Mouse (Mus musculus) embryonic fibroblast, embryonic 13.5 days (primary cell): Measurements from ENCODE around the gene Hoxa7. TPM values are rescaled to one million over a fixed set of nuclear protein-coding genes. Genes with fewer than 3 reads are reported as not detected.

ENCODE experiments used
- H3K27ac ChIP-seq: 2 replicates; pipeline ENCODE4 v1.5.1; 2012; ENCODE audit warnings: low read length, control low read depth, inconsistent platforms; ENCODE audit not compliant: insufficient read depth
- H3K4me1 ChIP-seq: 2 replicates; pipeline ENCODE4 v1.6.1; 2011; ENCODE audit warnings: low read length; ENCODE audit not compliant: control insufficient read depth, insufficient read depth
- H3K4me3 ChIP-seq: 2 replicates; pipeline ENCODE4 v1.5.1; 2011; ENCODE audit warnings: mild to moderate bottlenecking, control low read depth, low read length; ENCODE audit not compliant: insufficient read depth
- CTCF ChIP-seq: IDR thresholded peaks from 2 replicates; pipeline ENCODE4 v1.5.1; 2011; ENCODE audit warnings: mild to moderate bottlenecking, control low read depth, low read length, moderate library complexity, borderline replicate concordance; ENCODE audit not compliant: insufficient read depth
- POLR2A ChIP-seq: IDR thresholded peaks from 2 replicates; pipeline ENCODE4 v1.6.1; 2011; ENCODE audit warnings: low read depth, mild to moderate bottlenecking, control low read depth, low read length, moderate library complexity
- polyA plus RNA-seq: library from polyadenylated mRNA; stranded (reverse); fragments of >200 nt; gene quantifications from 2 replicates; pipeline ENCODE4 v1.2.4, GENCODE M21; 2011; ENCODE audit warnings: low read depth; ENCODE audit not compliant: missing spikeins, insufficient read length

The Hoxa7 gene
- polyA plus RNA-seq, 1 experiment, result 15.8 TPM

- Histone ChIP-seq H3K27ac (peak overlapping the region; percentile 66), H3K4me3 (peak overlapping the region; percentile 74), H3K4me1 (no peaks in the 10 kb centered on the region)
- peak; percentile 43 for TF ChIP-seq POLR2A
- TF ChIP-seq CTCF, result no peak
These were observed 4.2 kb upstream of the Hoxa7 start for GRCm38 (mm10) chr6:52225612-52226568.

DNA sequence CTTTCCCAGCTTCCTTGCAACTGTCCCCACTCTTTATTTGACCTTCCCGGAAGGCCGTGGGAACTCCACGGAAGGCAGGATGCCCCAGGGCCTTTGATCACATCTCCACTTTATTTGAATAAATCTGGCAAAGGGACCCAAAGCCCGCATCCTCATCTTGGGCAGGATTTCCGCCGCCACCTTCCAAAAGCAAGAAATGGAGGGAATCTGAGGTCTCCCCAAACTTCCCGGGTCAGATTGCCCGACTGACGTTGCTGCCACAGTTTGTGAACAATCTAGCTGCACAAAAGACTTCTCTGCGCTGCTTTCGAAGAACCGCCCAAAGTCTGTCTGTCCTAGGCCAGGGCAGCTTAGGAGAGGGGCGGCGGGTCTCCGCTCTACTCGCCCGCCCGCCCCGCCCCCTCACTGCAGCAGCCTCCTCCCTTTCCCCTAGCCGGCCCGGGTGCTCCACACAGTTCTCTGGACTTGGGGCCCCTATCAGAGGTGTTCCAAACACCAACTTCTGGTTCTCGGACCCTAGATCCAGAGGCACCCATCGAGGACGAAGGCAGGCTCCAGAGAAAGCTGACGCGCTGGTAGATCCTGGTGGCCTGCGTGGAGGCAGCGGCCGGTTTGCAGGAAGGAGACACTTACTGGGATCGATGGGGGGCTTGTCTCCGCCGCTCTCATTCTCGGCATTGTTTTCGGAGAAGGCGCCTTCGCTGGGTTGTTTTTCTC is 3.4 kb upstream of the Hoxa7 start:
- Histone ChIP-seq H3K4me3 (peak overlapping the region; percentile 74), H3K4me1 (no peaks in the 10 kb centered on the region), H3K27ac (0 out of 2 replicates have a peak overlapping the region, but pooled peaks have one; percentile 66)
- TF ChIP-seq CTCF, result no peak
- no peak for TF ChIP-seq POLR2A

DNA sequence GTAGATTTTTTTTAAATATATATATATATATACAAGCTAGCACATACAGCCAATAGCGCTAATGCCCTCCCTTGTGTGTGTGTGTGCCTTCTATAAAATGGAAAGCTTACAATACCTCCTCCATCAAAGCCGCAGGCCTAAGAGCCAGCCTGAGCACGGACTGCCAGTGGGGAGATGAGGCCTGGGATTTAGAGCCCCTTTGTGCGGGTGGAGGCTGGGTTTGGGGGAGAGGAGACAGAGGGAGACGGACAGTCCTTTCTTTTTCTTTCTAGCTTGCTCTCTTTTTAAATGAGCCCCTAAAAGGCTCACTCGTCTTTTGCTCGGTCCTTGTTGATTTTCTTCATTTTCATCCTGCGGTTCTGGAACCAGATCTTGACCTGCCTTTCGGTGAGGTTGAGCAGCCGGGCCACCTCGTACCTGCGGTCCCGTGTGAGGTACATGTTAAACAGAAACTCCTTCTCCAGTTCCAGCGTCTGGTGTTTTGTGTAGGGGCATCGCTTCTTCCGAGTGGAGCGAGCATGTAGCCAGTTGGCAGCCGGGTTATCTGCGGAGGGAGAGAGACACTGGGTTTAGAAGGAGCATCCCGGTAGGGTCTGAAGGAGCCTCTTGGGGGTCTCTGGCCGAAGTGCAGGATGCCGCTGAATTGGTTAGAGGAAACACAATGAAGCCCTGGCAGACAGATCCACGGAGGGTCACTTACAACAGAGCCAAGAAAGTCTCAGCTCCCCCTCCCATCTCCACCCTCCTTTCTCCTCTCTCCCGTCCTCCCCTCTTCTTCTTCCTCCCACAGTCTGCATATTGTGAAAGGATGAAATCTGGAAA is 2.5 kb upstream of the Hoxa7 start:
- Histone ChIP-seq H3K4me1 (no peaks in the 10 kb centered on the region), H3K27ac (peak overlapping the region; percentile 32; the same call in 1 of the 2 replicates), H3K4me3 (peak overlapping the region; percentile 74)
- TF ChIP-seq POLR2A (no peak), CTCF (no peak)

GRCm38 (mm10) chr6:52222729-52223128 is 1.1 kb upstream of the Hoxa7 start:
- TF ChIP-seq CTCF (no peak), POLR2A (0 out of 2 replicates have a peak, but pooled peaks have one; percentile 18)
- Histone ChIP-seq H3K27ac (peak overlapping the region; percentile 78), H3K4me1 (no peaks in the 10 kb centered on the region), H3K4me3 (peak overlapping the region; percentile 46)

DNA sequence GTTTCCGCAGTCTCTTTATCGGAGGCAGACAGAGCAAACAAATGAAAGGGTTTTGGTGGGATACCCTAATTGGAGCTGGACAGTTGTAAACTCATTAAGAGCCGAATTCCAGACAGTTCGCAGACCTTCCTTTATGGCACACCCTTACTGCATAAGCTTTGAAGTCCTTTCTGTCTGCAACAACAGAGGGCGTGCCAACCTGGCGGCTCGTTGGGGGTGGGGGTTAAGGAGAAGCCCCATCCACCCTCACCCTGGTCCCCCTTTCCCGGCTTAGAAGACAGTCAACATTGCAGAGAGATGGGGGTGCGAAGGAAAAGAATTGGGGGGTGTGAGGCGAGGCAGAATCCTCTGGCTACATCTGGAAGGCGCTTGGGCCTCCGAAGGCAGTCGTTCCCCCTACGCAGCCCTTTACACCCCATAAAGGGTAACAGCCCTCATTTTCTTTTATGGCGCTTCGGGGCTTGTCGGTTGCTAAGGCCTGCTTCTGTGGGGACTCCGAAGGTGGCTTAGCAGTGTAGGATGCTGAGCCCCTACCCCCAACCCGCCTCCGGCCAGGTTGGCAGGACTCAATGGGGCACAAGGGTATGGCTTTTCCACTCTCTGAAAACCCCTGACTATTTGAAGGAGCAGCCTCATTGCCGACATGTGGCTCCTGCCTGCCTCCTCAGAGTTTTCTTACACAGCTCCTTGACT is 485 bp upstream of the Hoxa7 start:
- Histone ChIP-seq H3K4me3 (peak overlapping the region; percentile 46), H3K27ac (peak overlapping the region; percentile 78), H3K4me1 (no peaks in the 10 kb centered on the region)
- peak; percentile 5; the same call in 1 of the 2 replicates for TF ChIP-seq POLR2A
- TF ChIP-seq CTCF, result no peak

DNA sequence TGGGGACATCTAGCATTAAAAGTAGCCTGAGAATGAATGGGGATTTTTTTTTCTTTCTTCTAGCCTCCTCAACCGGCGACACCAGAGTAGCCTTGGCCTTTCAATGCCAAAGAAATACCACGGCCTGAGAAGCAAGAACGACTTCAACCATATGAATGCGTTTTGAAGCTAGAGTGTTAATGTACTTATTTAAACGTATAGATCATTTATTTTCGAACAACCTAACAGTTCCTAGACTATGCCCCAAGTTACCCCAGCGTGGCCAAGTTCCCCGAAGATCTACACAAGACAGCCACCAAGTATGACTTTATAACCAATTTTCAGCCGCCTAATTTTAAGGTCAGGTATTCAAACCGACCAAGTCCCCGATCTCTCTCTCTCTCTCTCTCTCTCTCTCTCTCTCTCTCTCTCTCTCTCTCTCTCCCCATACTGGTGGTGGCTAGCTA is 766 bp downstream of the Hoxa7 start:
- Histone ChIP-seq H3K4me1 (no peaks in the 10 kb centered on the region), H3K4me3 (peak overlapping the region; percentile 49), H3K27ac (peak overlapping the region; percentile 69)
- TF ChIP-seq CTCF, result no peak

DNA sequence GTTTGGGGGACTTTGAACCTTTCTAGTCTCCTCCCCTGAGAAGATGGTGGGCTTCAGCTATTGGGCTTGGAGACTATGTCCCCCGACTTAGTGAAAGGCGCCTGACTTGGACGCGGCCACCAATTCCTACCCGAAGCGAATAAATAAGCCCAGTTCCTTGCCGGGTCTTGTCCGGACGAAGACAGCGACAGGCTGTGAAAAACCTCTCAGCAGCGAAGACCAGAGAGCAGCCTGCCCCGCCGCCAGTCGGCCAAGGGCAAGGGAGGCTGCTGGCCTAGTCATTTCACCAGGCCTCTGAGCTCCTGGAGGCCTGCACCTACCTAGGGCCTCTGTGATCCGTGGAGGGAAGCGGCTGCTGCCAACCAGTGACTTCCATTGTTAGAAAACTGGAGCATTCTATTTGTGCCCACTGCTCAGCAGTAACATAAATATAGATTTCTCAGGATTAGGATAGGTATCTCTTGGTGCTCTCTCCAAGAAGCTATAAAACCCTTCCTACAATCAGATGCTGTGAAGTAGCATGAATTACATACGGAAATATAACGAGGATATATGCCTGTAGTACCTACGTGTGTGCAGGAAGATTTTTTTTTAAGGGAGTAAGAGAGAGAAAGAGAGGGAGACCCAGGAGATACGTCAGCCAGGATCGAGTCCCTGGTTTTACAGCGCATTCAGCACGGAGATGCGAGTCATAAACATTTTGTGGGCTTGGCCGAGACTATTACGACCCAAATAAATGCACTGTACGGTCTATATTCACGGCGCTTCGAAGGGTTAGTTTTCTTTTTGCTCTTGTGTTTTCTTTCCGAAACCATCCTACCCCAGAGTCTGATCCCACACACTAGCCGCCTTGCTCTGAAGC is 1.4 kb downstream of the Hoxa7 start:
- H3K4me1 ChIP-seq, result no peaks in the 10 kb centered on the region
- H3K4me3 ChIP-seq, result peak overlapping the region; percentile 49
- peak overlapping the region; percentile 69 for H3K27ac ChIP-seq
- TF ChIP-seq CTCF, result no peak
- 0 out of 2 replicates have a peak, but pooled peaks have one; percentile 15 for TF ChIP-seq POLR2A
